Mouse (Mus musculus) heart, postnatal 0 days (tissue): ENCODE measurements around the gene Rbm20. TPM values are rescaled to one million over a fixed set of nuclear protein-coding genes. Genes with fewer than 3 reads are reported as not detected.
A peak's percentile ranks its signal among the peaks of the same experiment; 100 is the strongest.

Source experiments
- ATAC-seq: fragments of 200-750 bp; cut with Nextera tagmentation; 2 replicates; pipeline ENCODE4 v1.8.0; 2017; ENCODE audit warnings: low read depth, moderate number of reproducible peaks, moderate library complexity; ENCODE audit not compliant: insufficient read depth
- DNase-seq: peaks from one replicate; pipeline ENCODE4 v3.0.0-alpha.2; 2016; ENCODE audit warnings: low spot score
- H3K27ac ChIP-seq: fragments of 300-500 bp; sonication (generic); 2 replicates; pipeline ENCODE4 v1.5.1; 2014; ENCODE audit warnings: low read depth, mild to moderate bottlenecking
- H3K27me3 ChIP-seq: fragments of 300-500 bp; sonication (generic); 2 replicates; pipeline ENCODE4 v1.6.1; 2014; ENCODE audit warnings: low read length, mixed read lengths; ENCODE audit not compliant: control insufficient read depth, insufficient read depth
- H3K36me3 ChIP-seq: fragments of 300-500 bp; sonication (generic); replicated peaks from 2 replicates; pipeline ENCODE4 v1.6.1; 2014; ENCODE audit warnings: low read length, mixed read lengths; ENCODE audit not compliant: control insufficient read depth, insufficient read depth
- H3K4me1 ChIP-seq: fragments of 300-500 bp; sonication (generic); 2 replicates; pipeline ENCODE4 v1.6.1; 2014; ENCODE audit warnings: antibody characterized with exemption; ENCODE audit not compliant: control insufficient read depth, insufficient read depth
- H3K4me2 ChIP-seq: fragments of 300-500 bp; sonication (generic); 2 replicates; pipeline ENCODE4 v1.6.1; 2014; ENCODE audit warnings: low read depth, mild to moderate bottlenecking, low read length, moderate library complexity
- H3K4me3 ChIP-seq: fragments of 300-500 bp; sonication (generic); 2 replicates; pipeline ENCODE4 v1.5.1; 2014; ENCODE audit warnings: low read depth, low read length
- H3K9ac ChIP-seq: fragments of 300-500 bp; sonication (generic); replicated peaks from 2 replicates; pipeline ENCODE4 v1.6.1; 2014; ENCODE audit warnings: low read depth, low read length, mixed read lengths
- H3K9me3 ChIP-seq: fragments of 300-500 bp; sonication (generic); replicated peaks from 2 replicates; pipeline ENCODE4 v1.6.1; 2016; ENCODE audit warnings: low read length; ENCODE audit not compliant: control insufficient read depth
- CTCF ChIP-seq: IDR thresholded peaks from 2 replicates; pipeline ENCODE4 v1.5.1; 2016; ENCODE audit warnings: antibody characterized with exemption, control low read depth, low read depth
- EP300 ChIP-seq: IDR thresholded peaks from 2 replicates; pipeline ENCODE4 v1.6.1; 2016; ENCODE audit warnings: antibody characterized with exemption, low read depth
- WGBS: fragments of 180-500 bp; shearing (Covaris S2); extraction: QIAGEN DNeasy Blood & Tissue Kit; methylation state at CpG from one replicate; pipeline ENCODE4 v1.1.7; 2014; 5-methylcytosine and 5-hydroxymethylcytosine counted together
- polyA plus RNA-seq: library from polyadenylated mRNA; unstranded; fragments of >200 nt; fragmentation: Nextera tagmentation; extraction: Ambion mirVana; gene quantifications from 2 replicates; pipeline ENCODE4 v1.2.1, GENCODE M21; 2015
- total RNA-seq: library from RNA; depleted of rRNA; stranded (reverse); fragments of >200 nt; gene quantifications from 2 replicates; pipeline ENCODE4 v1.2.3, GENCODE M21; 2014; ENCODE audit warnings: low replicate concordance

The Rbm20 gene
- total and polyA plus RNA-seq, 2 experiments from 2014 or later, result 65.2 to 340 TPM

DNA sequence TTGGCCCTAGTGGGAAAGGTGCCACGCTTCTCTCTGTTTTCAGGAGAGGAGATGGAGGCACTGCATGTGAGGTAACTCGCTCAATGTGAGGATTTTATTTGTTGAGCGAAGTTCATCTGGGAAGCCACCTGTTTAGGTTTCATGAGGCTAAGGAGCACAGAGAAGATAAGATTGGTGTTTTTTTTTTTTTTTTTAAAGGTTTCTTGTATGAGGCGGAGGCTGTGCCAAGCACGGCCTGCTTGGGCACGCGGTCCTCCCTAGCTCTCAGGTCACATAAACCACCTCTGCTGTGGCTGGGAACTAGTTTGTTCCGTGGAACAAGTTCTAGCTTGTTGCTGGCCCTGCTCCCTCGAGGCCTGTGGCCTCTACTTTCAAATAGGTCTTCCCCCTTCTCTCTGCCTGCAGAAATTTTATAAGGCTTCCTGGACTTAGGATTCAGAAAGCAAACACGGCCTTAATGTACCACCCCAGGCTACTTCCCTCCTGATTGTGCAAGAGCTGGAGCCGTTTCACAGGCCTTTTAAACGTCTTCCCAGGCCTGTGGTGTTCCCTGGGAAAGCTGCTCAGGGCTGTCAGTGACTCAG is 217.5 kb downstream of the Rbm20 start:
- Histone ChIP-seq H3K4me2 (no peak overlapping the region), H3K4me3 (no peak overlapping the region), H3K9me3 (no peaks in the 10 kb centered on the region), H3K4me1 (peaks cover 40% of the 10 kb centered on the region), H3K27me3 (no peaks in the 10 kb centered on the region), H3K36me3 (no peaks in the 10 kb centered on the region), H3K27ac (peak overlapping the region; percentile 68; the same call in 1 of the 2 replicates), H3K9ac (no peak overlapping the region)
- ATAC-seq, result no peak
- DNase-seq, result no peak
- 76% methylated on average over 12 of the region's 12 CpGs for WGBS
- no peak for TF ChIP-seq CTCF
- TF ChIP-seq EP300, result no peak

DNA sequence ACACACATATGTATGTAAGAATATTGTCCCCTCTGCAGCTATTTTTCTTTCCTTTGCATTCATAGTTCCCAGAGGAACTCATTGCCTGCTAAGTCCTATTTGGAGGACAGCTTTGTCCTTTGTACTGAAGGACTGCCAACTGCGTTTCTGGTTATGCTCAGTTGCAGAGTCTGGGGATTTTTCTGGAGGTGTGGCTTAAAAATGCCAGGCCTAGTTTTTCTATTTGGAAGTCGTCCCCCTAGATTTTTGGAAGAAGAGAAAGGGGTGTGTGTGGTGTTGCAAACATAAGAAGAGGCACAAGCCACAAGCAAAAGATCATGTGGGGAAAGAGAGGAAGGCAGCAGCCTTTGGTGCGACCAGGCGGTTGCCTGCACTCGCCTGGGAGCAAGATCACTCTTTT is 220.9 kb downstream of the Rbm20 start:
- Histone ChIP-seq H3K4me3 (no peak overlapping the region), H3K27me3 (no peaks in the 10 kb centered on the region), H3K4me2 (no peak overlapping the region), H3K9ac (no peak overlapping the region), H3K27ac (peak overlapping the region; percentile 69), H3K4me1 (peaks cover 29% of the 10 kb centered on the region), H3K36me3 (no peaks in the 10 kb centered on the region), H3K9me3 (no peaks in the 10 kb centered on the region)
- ATAC-seq (0 out of 2 replicates have a peak, but pooled peaks have one; percentile 28), DNase-seq (peak; percentile 30)
- 61% methylated on average over 5 of the region's 5 CpGs for WGBS
- no peak for TF ChIP-seq EP300
- no peak for TF ChIP-seq CTCF

DNA sequence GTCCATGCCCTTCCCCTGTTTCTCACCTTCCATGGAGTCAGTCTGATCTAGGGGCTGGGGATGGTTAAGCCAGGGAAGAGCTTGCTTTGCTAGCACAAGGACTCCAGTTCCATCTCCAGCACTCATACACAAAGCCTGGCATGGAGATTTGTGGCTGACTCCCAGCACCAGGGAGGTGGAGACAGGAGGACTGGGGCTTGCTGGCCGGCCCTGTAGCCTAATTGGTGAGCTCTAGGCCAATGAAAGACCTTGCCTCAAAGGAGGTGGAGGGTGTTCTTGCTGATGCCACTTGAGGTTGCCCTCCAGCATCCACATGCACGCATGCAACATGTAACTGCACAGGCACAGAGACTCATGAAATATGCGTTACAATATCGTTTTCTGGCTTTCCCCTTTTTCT is 221.4 kb downstream of the Rbm20 start:
- H3K4me3 ChIP-seq, result no peak overlapping the region
- no peaks in the 10 kb centered on the region for H3K36me3 ChIP-seq
- no peak overlapping the region for H3K9ac ChIP-seq
- no peaks in the 10 kb centered on the region for H3K9me3 ChIP-seq
- 69% methylated on average over 4 of the region's 4 CpGs for WGBS
- H3K4me1 ChIP-seq, result peaks cover 26% of the 10 kb centered on the region
- H3K4me2 ChIP-seq, result no peak overlapping the region
- TF ChIP-seq EP300, result no peak
- ATAC-seq (no peak), DNase-seq (no peak)
- no peaks in the 10 kb centered on the region for H3K27me3 ChIP-seq
- peak overlapping the region; percentile 69 for H3K27ac ChIP-seq

DNA sequence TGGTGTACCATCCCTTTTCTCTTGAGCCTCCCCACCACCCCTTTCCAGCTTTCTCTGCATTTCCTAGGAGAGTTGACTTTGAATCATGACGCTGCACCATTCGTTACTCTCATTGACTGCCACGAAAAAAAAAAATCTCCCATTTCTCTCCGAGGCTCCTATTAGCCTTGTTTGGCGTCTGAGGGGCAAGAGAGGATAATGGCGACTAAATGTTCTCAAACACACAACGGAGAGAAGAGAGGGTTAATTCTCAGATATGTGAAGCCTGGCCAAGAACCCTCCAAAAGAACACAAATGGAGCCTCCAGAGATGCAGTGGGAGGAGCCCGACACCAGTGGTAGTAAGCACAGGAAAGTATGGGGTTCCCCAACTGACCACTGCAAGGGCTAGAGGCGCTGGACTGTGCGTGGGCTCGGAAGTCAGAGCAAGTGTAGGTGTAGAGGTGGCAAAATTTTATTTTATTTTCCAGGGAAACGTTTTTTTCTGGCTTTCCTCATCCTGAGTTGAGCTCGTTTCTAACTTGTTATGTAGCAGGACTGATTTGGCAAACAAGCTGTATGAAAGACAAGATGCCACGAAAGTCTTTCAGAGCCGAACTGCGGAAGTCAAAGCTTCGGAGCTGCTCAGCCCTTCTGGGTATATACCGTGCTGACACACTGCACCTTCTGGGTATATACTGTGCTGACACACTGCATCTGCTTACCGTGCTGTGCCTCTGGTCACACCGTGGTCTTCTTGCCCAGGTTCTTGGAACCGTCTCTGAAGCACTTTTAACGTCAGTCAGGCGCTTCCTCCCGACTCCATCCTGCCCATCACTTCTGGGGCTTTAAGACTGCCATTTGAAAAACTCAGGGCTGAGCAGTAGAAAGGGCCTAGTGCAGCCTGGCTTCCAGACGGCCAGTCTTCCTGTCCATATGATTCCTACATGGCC is 222.1 kb downstream of the Rbm20 start:
- peaks cover 20% of the 10 kb centered on the region for H3K4me1 ChIP-seq
- DNase-seq (no peak), ATAC-seq (no peak)
- WGBS, result 82% methylated on average over 25 of the region's 25 CpGs
- H3K4me2 ChIP-seq, result no peak overlapping the region
- H3K36me3 ChIP-seq, result no peaks in the 10 kb centered on the region
- H3K4me3 ChIP-seq, result no peak overlapping the region
- no peak overlapping the region for H3K9ac ChIP-seq
- TF ChIP-seq EP300, result no peak
- TF ChIP-seq CTCF, result no peak
- no peaks in the 10 kb centered on the region for H3K27me3 ChIP-seq
- no peak overlapping the region for H3K27ac ChIP-seq
- H3K9me3 ChIP-seq, result no peaks in the 10 kb centered on the region

DNA sequence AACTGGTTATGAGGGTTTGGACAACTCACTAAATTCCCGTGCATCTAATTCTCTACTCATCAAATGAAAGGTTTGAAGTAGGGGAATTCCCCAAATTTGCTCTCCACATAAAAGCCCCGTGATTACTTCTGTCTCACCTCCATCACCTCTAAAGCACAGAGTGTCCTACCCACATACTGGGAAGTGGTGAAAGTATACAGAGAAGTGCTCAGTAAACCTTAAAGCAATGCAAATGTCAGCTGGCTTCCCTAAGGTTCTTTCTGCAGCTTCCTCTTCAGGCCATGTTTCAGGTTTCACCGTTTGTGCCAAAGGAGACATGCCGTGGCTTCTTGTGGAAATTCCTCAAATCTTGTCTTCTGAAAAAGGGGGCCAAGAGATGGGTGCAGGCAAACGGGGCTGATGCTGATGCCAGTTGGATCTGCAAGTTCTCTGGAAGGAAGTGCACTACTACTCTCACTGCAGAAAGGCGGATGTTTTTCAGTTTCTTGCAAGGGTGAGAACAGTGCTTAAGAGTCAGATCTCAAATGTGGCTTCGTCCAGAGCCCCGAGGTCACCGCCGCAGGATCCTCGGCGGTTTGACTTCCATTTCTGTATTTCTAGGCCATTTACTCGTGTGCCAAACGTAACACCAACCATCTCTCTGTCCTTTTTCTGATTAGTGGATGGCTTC is 223.0 kb downstream of the Rbm20 start:
- TF ChIP-seq EP300 (no peak), CTCF (no peak)
- Histone ChIP-seq H3K9ac (no peak overlapping the region), H3K27ac (no peak overlapping the region), H3K9me3 (no peaks in the 10 kb centered on the region), H3K36me3 (no peaks in the 10 kb centered on the region), H3K4me1 (peaks cover 29% of the 10 kb centered on the region), H3K4me3 (no peak overlapping the region), H3K27me3 (no peaks in the 10 kb centered on the region), H3K4me2 (no peak overlapping the region)
- DNase-seq (no peak), ATAC-seq (no peak)
- 75% methylated on average over 14 of the region's 14 CpGs for WGBS
